Mouse (Mus musculus): Measurements from ENCODE around the gene Tulp4. TPM values are rescaled to one million over a fixed set of nuclear protein-coding genes. Genes with fewer than 3 reads are reported as not detected.

Tulp4 gene
- total and polyA plus RNA-seq, 2 experiments from 2014 or later, result 91.9 to 218 TPM

GRCm38 (mm10) chr17:6192275-6192674 lies 86.0 kb downstream of the Tulp4 start:
- no peak for TF ChIP-seq CTCF (IDR thresholded peaks at IDR 0.05; ENCODE audit: low read depth)
- H3K27me3 ChIP-seq (ENCODE audit: insufficient read depth, low read length), result no peaks in the 10 kb centered on the region
- no peak overlapping the region for H3K4me2 ChIP-seq (ENCODE audit: low read depth, low read length)
- ATAC-seq (no peak), DNase-seq (ENCODE audit: low spot score) (no peak)
- 71% methylated on average over 6 of the region's 6 CpGs for WGBS
- H3K4me3 ChIP-seq (ENCODE audit: low read length), result no peak overlapping the region
- peaks cover 10% of the 10 kb centered on the region; the same call in 1 of the 2 replicates for H3K36me3 ChIP-seq (ENCODE audit: insufficient read depth, low read length)
- H3K9me3 ChIP-seq (ENCODE audit: low read length), result no peaks in the 10 kb centered on the region
- no peak overlapping the region for H3K27ac ChIP-seq
- H3K9ac ChIP-seq (replicated peaks; ENCODE audit: low read length), result no peak overlapping the region
- no peaks in the 10 kb centered on the region for H3K4me1 ChIP-seq (ENCODE audit: insufficient read depth, low read length)

- H3K36me3 ChIP-seq (ENCODE audit: insufficient read depth, low read length), result peaks cover 10% of the 10 kb centered on the region; the same call in 1 of the 2 replicates
- DNase-seq (ENCODE audit: low spot score), result no peak
- TF ChIP-seq CTCF (IDR thresholded peaks at IDR 0.05; ENCODE audit: low read depth), result no peak
Observed at GRCm38 (mm10) chr17:6195390-6195789, 89.2 kb downstream of the Tulp4 start.

DNA sequence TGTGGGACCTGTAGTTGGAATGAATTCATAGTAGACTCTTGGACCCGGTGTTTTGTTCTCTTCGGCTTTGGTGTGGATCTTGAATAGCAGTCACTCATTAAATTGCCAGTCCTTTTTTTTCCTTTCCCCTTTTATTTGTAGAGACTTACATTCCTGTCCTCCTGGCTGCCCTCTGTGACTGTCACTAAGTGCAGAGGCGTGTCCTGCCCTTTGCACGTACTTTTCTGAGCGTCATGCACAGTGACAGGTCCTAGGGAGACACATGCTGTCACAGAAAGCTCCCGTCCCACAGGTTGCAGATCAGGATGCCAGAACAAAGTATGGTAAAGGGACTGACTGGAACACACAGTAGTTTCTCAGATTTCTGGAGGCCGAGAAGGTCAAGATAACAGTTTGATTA lies 91.3 kb downstream of the Tulp4 start:
- no peaks in the 10 kb centered on the region for H3K4me1 ChIP-seq (ENCODE audit: insufficient read depth, low read length)
- no peak for TF ChIP-seq CTCF (IDR thresholded peaks at IDR 0.05; ENCODE audit: low read depth)
- peaks cover 18% of the 10 kb centered on the region; the same call in 1 of the 2 replicates for H3K36me3 ChIP-seq (ENCODE audit: insufficient read depth, low read length)
- WGBS, result 61% methylated on average over 7 of the region's 7 CpGs
- H3K27ac ChIP-seq, result no peak overlapping the region
- no peak overlapping the region for H3K4me2 ChIP-seq (ENCODE audit: low read depth, low read length)
- ATAC-seq (no peak), DNase-seq (ENCODE audit: low spot score) (no peak)
- H3K4me3 ChIP-seq (ENCODE audit: low read length), result no peak overlapping the region
- H3K9me3 ChIP-seq (ENCODE audit: low read length), result no peaks in the 10 kb centered on the region
- H3K9ac ChIP-seq (replicated peaks; ENCODE audit: low read length), result no peak overlapping the region
- H3K27me3 ChIP-seq (ENCODE audit: insufficient read depth, low read length), result no peaks in the 10 kb centered on the region

More at GRCm38 (mm10) chr17:6195390-6195789, 89.2 kb downstream of the Tulp4 start:
- no peak overlapping the region for H3K4me3 ChIP-seq (ENCODE audit: low read length)
- ATAC-seq, result no peak
- H3K27me3 ChIP-seq (ENCODE audit: insufficient read depth, low read length), result no peaks in the 10 kb centered on the region
- H3K27ac ChIP-seq, result no peak overlapping the region
- WGBS, result 85% methylated on average over 1 of the region's 1 CpGs
- H3K9ac ChIP-seq (replicated peaks; ENCODE audit: low read length), result no peak overlapping the region
- no peaks in the 10 kb centered on the region for H3K4me1 ChIP-seq (ENCODE audit: insufficient read depth, low read length)
- H3K9me3 ChIP-seq (ENCODE audit: low read length), result no peaks in the 10 kb centered on the region
- H3K4me2 ChIP-seq (ENCODE audit: low read depth, low read length), result no peak overlapping the region

- WGBS, result 85% methylated on average over 6 of the region's 6 CpGs
- Histone ChIP-seq H3K4me1 (ENCODE audit: insufficient read depth, low read length) (no peaks in the 10 kb centered on the region), H3K27me3 (ENCODE audit: insufficient read depth, low read length) (no peaks in the 10 kb centered on the region), H3K27ac (no peak overlapping the region), H3K4me2 (ENCODE audit: low read depth, low read length) (no peak overlapping the region), H3K36me3 (ENCODE audit: insufficient read depth, low read length) (peaks cover 18% of the 10 kb centered on the region; the same call in 1 of the 2 replicates), H3K9me3 (ENCODE audit: low read length) (no peaks in the 10 kb centered on the region), H3K9ac (replicated peaks; ENCODE audit: low read length) (no peak overlapping the region), H3K4me3 (ENCODE audit: low read length) (no peak overlapping the region)
- no peak for TF ChIP-seq CTCF (IDR thresholded peaks at IDR 0.05; ENCODE audit: low read depth)
- ATAC-seq, result no peak
- no peak for DNase-seq (ENCODE audit: low spot score)
Observed at GRCm38 (mm10) chr17:6198670-6199069, 92.4 kb downstream of the Tulp4 start.

GRCm38 (mm10) chr17:6199166-6199565 lies 92.9 kb downstream of the Tulp4 start:
- ATAC-seq (no peak), DNase-seq (ENCODE audit: low spot score) (no peak)
- H3K27me3 ChIP-seq (ENCODE audit: insufficient read depth, low read length), result no peaks in the 10 kb centered on the region
- no peak for TF ChIP-seq CTCF (IDR thresholded peaks at IDR 0.05; ENCODE audit: low read depth)
- H3K9me3 ChIP-seq (ENCODE audit: low read length), result no peaks in the 10 kb centered on the region
- H3K4me1 ChIP-seq (ENCODE audit: insufficient read depth, low read length), result no peaks in the 10 kb centered on the region
- H3K4me3 ChIP-seq (ENCODE audit: low read length), result no peak overlapping the region
- H3K27ac ChIP-seq, result no peak overlapping the region
- no peak overlapping the region for H3K4me2 ChIP-seq (ENCODE audit: low read depth, low read length)
- peaks cover 18% of the 10 kb centered on the region; the same call in 1 of the 2 replicates for H3K36me3 ChIP-seq (ENCODE audit: insufficient read depth, low read length)
- WGBS, result 66% methylated on average over 4 of the region's 4 CpGs
- no peak overlapping the region for H3K9ac ChIP-seq (replicated peaks; ENCODE audit: low read length)

- 76% methylated on average over 14 of the region's 14 CpGs for WGBS
- peak; percentile 50 for DNase-seq (ENCODE audit: low spot score)
Observed at GRCm38 (mm10) chr17:6201522-6202250, 95.4 kb downstream of the Tulp4 start.

More at GRCm38 (mm10) chr17:6201522-6202250, 95.4 kb downstream of the Tulp4 start:
- peak; percentile 38; the same call in 1 of the 2 replicates for ATAC-seq
- peaks cover 21% of the 10 kb centered on the region; the same call in 1 of the 2 replicates for H3K36me3 ChIP-seq (ENCODE audit: insufficient read depth, low read length)
- no peak for TF ChIP-seq CTCF (IDR thresholded peaks at IDR 0.05; ENCODE audit: low read depth)
- H3K9ac ChIP-seq (replicated peaks; ENCODE audit: low read length), result no peak overlapping the region
- H3K4me1 ChIP-seq (ENCODE audit: insufficient read depth, low read length), result no peaks in the 10 kb centered on the region
- H3K27me3 ChIP-seq (ENCODE audit: insufficient read depth, low read length), result no peaks in the 10 kb centered on the region
- no peaks in the 10 kb centered on the region for H3K9me3 ChIP-seq (ENCODE audit: low read length)
- H3K4me3 ChIP-seq (ENCODE audit: low read length), result no peak overlapping the region
- H3K4me2 ChIP-seq (ENCODE audit: low read depth, low read length), result no peak overlapping the region
- H3K27ac ChIP-seq, result no peak overlapping the region

Measured in hindbrain, postnatal 0 days (tissue).